Mouse (Mus musculus) brain, embryonic 14.5 days (tissue): ENCODE measurements around the gene Dlx4. TPM values are rescaled to one million over a fixed set of nuclear protein-coding genes. Genes with fewer than 3 reads are reported as not detected.

ENCODE experiments used
- DNase-seq: peaks from one replicate; pipeline ENCODE4 v3.0.0-alpha.2; 2011; ENCODE audit warnings: low read depth
- CTCF ChIP-seq: fragments of 200-500 bp; IDR thresholded peaks from 2 replicates; pipeline ENCODE4 v1.5.1; 2012; ENCODE audit warnings: inconsistent platforms, mild to moderate bottlenecking, moderate library complexity, borderline replicate concordance; ENCODE audit not compliant: insufficient read depth, insufficient read length; ENCODE audit errors: extremely low read depth
- POLR2A ChIP-seq: fragments of 200-500 bp; IDR thresholded peaks from 2 replicates; pipeline ENCODE4 v1.6.1; 2012; ENCODE audit warnings: mild to moderate bottlenecking, inconsistent platforms, borderline replicate concordance; ENCODE audit not compliant: poor library complexity, insufficient read depth, insufficient read length, severe bottlenecking; ENCODE audit errors: extremely low read depth
- polyA plus RNA-seq: library from polyadenylated mRNA; depleted of rRNA; stranded (reverse); fragments of >200 nt; gene quantifications from 2 replicates; pipeline ENCODE4 v1.2.3, GENCODE M21; 2012

Gene Dlx4
- polyA plus RNA-seq, 1 experiment = 0.10 TPM

DNA sequence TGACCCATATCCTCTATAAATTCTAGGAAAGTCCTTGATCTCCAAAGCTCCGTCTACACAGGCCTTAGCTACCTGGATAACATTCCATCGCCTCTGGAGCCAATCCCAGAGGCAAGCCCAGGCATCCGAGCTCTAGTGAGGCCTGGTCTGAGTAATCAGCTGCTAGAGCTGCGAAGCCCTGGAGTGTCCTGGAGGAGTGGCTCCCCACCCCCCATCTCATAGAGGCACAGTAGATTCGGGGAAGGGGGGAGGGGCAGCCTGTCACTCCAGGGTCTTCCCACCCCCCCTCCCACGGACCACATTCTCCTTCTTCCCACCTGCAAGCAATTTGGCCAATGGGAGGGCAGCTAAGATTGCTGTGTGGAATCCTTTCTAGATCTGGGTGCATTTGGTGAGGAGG, 8.8 kb downstream of the Dlx4 start:
- no peak for DNase-seq
- no peak for TF ChIP-seq CTCF

- no peak for DNase-seq
- TF ChIP-seq CTCF (no peak), POLR2A (no peak)
Measured at GRCm38 (mm10) chr11:95133321-95133720, 12.7 kb downstream of the Dlx4 start.

- TF ChIP-seq POLR2A = no peak
- no peak for TF ChIP-seq CTCF
- no peak for DNase-seq
Measured at GRCm38 (mm10) chr11:95130668-95131252, 15.3 kb downstream of the Dlx4 start.

DNA sequence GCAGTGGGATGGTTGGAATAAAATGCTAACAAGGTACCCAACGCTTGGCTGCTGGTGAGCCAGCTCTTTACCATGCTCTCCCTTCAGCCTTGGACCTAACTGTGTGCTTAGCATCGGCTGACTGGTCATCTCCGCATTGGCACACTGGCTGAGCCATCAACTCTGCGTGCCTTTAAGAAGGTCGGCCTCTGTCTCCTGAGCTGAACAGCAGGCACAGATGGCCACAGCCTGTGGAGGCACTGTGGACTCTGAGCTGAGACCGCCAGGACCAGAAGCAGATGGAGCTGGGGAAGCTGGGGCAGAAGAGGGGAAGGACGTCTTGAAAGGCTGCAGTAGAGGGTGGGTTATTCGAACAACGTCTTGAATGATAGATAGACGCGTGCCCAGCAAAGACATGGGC, 17.7 kb downstream of the Dlx4 start:
- no peak for TF ChIP-seq CTCF
- no peak for TF ChIP-seq POLR2A
- no peak for DNase-seq

- no peak for TF ChIP-seq CTCF
- no peak for TF ChIP-seq POLR2A
- peak; percentile 87 for DNase-seq
Measured at GRCm38 (mm10) chr11:95126272-95127245, 19.5 kb downstream of the Dlx4 start.

DNA sequence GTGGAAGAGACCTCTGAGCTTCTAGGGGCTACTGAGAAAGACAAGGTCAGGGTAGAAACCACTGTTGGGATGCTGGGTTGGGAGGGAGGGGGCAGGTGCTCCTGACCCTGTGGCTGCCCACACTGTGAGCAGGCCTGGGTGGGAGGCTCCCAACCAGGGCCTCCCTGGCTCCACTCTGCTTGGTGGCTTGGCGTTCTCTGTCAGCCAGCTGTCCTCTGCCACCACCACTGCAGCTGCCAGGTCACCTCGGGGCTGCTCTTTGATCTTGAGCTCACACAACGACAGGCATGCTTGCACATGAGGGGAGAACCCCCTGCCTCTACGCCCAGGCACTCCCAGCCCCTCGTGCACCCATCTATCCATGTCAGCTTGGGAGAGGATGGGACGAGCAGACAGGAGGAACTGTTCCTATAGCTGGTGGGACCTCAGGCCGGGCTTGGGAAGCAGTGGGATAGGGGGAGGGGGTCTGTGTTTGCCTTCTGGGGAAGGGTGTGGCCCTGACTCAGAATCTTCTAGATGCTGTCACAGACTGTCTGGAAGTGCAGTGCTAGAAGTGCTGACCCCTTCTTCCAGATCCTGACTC, 20.6 kb downstream of the Dlx4 start:
- DNase-seq = no peak
- no peak for TF ChIP-seq CTCF
- no peak for TF ChIP-seq POLR2A

- TF ChIP-seq CTCF (no peak), POLR2A (no peak)
- DNase-seq = no peak
Measured at GRCm38 (mm10) chr11:95122100-95122489, 24.0 kb downstream of the Dlx4 start.

DNA sequence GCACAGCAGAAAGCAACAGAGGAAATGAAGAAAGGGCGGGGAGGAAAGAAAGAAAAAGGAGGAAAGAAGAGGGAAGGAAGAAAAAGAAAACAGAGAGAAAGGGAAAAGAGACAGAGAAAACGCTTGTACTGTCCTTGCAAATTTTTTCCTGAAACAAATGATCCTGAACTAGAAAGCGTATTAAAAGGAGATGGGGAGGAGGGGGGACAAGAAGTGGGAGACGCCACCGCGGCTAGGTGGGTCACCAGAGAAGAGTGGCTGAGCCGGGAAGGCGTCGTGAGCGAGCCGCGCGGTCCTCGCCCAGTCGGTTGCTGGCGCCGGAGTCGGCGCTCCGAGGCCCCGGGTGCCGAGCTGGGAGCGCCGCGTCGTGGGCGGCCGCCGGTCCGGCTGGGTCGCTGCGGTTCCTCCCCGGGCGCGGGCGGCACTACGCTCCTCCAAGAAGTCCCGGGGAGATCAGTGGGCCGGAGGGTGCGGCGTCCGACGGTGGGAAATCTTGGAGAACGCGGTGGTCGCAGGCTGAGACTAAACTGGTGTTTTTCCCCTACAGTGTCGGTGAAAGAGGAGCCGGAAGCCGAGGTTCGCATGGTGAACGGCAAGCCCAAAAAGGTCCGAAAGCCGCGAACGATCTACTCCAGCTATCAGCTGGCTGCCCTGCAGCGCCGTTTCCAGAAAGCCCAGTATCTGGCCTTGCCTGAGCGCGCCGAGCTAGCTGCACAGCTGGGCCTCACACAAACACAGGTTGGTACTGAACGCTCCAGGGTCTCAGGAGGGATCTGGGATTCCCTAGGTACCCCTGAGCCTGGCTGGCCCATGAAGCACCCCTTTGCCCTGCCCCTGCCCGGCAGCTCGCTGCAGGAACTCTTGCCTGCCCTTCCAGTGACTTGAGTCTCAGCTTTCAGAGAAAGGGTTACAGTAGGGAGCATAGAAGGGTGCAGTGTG, 24.6 kb downstream of the Dlx4 start:
- no peak for DNase-seq
- no peak for TF ChIP-seq CTCF
- TF ChIP-seq POLR2A = no peak

DNA sequence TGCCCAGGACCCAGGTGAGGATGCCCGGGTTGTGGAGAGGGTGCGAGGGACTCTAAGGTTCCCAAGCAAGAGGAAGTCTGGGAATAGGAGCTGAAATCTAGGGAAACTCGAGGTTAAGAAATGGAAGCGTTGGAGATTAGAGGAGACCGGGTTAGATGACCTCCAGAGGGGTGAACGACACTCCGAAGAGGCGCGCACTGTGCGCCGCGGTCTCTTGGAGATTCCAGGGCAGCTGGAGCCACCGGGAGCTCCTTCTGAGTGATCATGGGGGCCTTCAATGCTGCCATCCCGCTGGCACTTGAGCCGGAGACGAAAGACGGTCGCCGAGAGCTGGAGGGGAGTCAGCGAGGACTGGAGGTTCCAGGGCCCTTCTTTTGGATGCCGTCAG, 25.4 kb downstream of the Dlx4 start:
- no peak for DNase-seq
- TF ChIP-seq POLR2A = no peak
- TF ChIP-seq CTCF = no peak

DNA sequence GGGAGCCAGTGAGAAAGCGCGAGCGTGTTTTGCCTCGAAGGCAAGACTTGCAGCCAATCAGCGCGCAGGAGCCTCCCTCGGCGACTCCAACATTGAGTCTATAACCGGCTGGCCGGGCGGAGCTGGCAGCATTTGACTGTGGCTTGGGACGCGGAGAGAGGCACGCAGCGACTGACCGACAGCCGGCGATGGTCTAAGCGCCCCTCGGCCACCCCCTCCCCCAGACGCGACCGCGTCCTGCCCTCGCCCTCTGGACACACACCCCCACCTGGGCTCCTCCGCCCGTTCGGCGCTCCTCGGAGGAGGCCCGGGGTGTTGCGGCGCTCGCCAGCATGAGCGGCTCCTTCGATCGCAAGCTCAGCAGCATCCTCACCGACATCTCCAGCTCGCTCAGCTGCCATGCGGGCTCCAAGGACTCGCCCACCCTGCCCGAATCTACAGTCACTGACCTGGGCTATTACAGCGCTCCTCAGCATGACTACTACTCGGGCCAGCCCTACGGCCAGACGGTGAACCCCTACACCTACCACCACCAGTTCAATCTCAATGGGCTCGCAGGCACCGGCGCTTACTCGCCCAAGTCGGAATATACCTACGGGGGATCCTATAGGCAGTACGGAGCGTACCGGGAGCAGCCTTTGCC, 26.0 kb downstream of the Dlx4 start, which contains the start of gene Dlx3:
Gene Dlx3 (plus strand): TSS at position 130 of the 643 bp plus-strand sequence.
- TF ChIP-seq POLR2A = 0 out of 2 replicates have a peak, but pooled peaks have one; percentile 28
- no peak for TF ChIP-seq CTCF

DNA sequence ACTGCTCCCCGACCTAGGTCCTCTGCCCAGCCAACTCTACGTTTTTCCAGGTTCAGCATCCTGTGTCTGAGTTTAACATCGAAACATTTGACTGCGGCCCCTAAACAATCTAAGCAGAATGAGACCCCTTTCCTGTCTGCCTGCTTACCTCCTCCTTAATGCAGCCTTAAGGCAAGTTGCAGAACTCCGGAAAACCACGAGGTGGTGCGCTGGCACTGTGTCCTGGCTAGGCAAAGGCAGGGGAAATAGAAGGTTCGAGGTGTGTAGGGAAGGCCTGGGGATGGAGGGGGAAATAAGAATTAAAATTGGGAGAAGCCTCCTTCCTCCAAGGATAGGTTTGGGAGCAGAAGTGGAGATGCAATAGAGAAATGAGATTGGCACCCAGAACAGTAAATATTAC, 27.6 kb downstream of the Dlx4 start:
- TF ChIP-seq CTCF = peak; percentile 98
- TF ChIP-seq POLR2A = no peak
- peak; percentile 85 for DNase-seq

More for the DNA sequence above, 26.0 kb downstream of the Dlx4 start, which contains the start of gene Dlx3:
- peak; percentile 75 for DNase-seq

DNA sequence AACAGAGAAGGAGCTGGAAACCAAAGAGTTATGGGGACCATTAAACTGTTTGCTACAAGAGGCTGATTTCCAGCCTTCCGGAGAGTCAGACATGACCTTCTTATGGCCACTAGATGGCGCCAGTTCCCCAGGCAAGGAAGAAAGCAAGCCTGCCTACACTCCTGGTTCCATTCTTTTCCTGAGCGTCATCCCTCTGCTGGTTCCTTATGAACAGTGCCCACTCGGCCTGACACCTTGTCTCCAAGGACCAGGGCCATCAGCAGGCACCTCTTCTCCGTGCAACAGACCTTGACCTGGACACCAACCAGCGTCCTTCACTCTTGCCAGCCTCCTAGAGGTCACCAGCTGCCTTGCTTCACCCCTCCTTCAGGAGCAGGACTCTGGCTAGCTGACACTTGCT, 29.0 kb downstream of the Dlx4 start:
- DNase-seq = peak; percentile 94

More for the DNA sequence above, 29.0 kb downstream of the Dlx4 start:
- peak; percentile 96 for TF ChIP-seq CTCF
- TF ChIP-seq POLR2A = no peak
